ENCODE assay signal across 12 mouse cellular contexts in the genomic region with DNA sequence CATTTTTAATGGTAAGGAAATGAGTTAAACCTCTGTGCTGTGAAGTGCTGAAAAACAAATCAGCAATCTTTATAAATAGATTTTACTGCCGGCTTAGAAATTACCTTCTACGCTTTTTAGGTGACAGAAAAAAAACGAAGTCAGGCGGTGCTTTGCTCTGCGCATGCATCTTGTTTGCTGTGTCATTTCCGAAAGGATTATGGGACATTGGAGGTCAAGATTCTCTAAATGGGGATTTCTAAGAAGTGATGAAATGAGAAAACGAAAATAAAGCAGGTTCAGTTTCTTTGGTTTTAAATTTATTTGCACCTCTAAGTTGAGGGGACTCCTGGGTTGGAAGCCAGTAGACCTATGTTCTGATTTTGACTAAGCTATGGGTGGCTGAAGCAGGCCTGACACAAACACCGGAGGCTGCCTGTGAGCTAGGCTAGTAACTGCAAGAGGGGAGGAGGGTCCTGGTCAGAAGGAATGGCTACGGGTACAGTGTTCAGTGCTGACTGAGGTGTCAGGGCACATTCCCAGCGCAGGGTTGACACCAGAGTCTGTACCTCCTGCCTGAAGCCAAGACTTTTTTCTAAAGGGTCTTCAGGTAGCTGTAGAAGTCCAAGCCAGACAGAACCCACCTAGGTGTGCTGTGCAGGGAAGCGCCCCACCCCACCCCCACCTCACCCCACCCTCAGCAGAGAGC. TPM values are rescaled to one million over a fixed set of nuclear protein-coding genes. Genes with fewer than 3 reads are reported as not detected.
A peak's percentile ranks its signal among the peaks of the same experiment; 100 is the strongest.
DNase-seq lines count a peak whose midpoint lies in the region; ATAC-seq lines count a peak whose summit lies in the region.
"Had no signal": no experiment of that assay in that cellular context is flagged by ENCODE, and none has a peak within 500 bp of the region (broad histone marks: within the 10 kb centered on the region; RNA-seq: fewer than 3 reads in every experiment).

No protein-coding gene starts in this region.

- H3K4me3 ChIP-seq in forebrain, embryonic 15.5 days: no peak overlapping the region
- H3K4me3 ChIP-seq in forebrain, embryonic 14.5 days (ENCODE audit: low read depth, low read length): no peak overlapping the region
- no peak overlapping the region for H3K4me3 ChIP-seq in midbrain, embryonic 15.5 days
- no peak overlapping the region for H3K4me3 ChIP-seq in midbrain, embryonic 10.5 days
- H3K4me3 ChIP-seq in limb, embryonic 10.5 days: no peak overlapping the region
- H3K4me3 ChIP-seq: heart, embryonic 10.5 days; hindbrain, embryonic 15.5 days had no signal

- H3K27me3 ChIP-seq in forebrain, embryonic 15.5 days: no peaks in the 10 kb centered on the region
- H3K27me3 ChIP-seq in forebrain, embryonic 14.5 days (replicated peaks; ENCODE audit: control insufficient read depth, insufficient read depth, low read length): no peaks in the 10 kb centered on the region
- H3K27me3 ChIP-seq in midbrain, embryonic 15.5 days (replicated peaks): no peaks in the 10 kb centered on the region
- H3K27me3 ChIP-seq in midbrain, embryonic 10.5 days (ENCODE audit: low read depth, poor library complexity, severe bottlenecking): no peaks in the 10 kb centered on the region
- no peaks in the 10 kb centered on the region for H3K27me3 ChIP-seq in limb, embryonic 10.5 days (ENCODE audit: low read depth, poor library complexity, severe bottlenecking)
- H3K27me3 ChIP-seq: hindbrain, embryonic 15.5 days had no signal

- no peak for DNase-seq in forebrain, embryonic 14.5 days (ENCODE audit: low spot score)
- no peak for DNase-seq in midbrain, embryonic 10.5 days (ENCODE audit: low spot score)
- no peak for DNase-seq in limb, embryonic 10.5 days (ENCODE audit: low spot score)
- DNase-seq in thymus, postnatal 25 days: no peak
- DNase-seq in gastrocnemius, postnatal 14 days: no peak
- DNase-seq: cerebellum, adult 11-12 months; gastrocnemius, postnatal 25 days had no signal

- H3K9ac ChIP-seq in forebrain, embryonic 15.5 days (replicated peaks): no peak overlapping the region
- H3K9ac ChIP-seq in forebrain, embryonic 14.5 days (ENCODE audit: low read length): no peak overlapping the region
- H3K9ac ChIP-seq in midbrain, embryonic 15.5 days: no peak overlapping the region
- H3K9ac ChIP-seq: hindbrain, embryonic 15.5 days had no signal

- H3K36me3 ChIP-seq in forebrain, embryonic 15.5 days: no peaks in the 10 kb centered on the region
- no peaks in the 10 kb centered on the region for H3K36me3 ChIP-seq in forebrain, embryonic 14.5 days (ENCODE audit: control insufficient read depth, insufficient read depth, low read length)
- H3K36me3 ChIP-seq in midbrain, embryonic 15.5 days (replicated peaks): no peaks in the 10 kb centered on the region
- H3K36me3 ChIP-seq in midbrain, embryonic 10.5 days: no peaks in the 10 kb centered on the region
- H3K36me3 ChIP-seq in limb, embryonic 10.5 days: no peaks in the 10 kb centered on the region
- H3K36me3 ChIP-seq: heart, embryonic 10.5 days; hindbrain, embryonic 15.5 days had no signal

- intact Hi-C loops in gastrocnemius, postnatal 14 days (cut with DNase I; ENCODE audit: low total_unique reads): no loop called here

- no peaks in the 10 kb centered on the region for H3K9me3 ChIP-seq in forebrain, embryonic 15.5 days
- no peaks in the 10 kb centered on the region for H3K9me3 ChIP-seq in forebrain, embryonic 14.5 days (replicated peaks; ENCODE audit: control insufficient read depth, low read length)
- no peaks in the 10 kb centered on the region for H3K9me3 ChIP-seq in midbrain, embryonic 15.5 days
- no peaks in the 10 kb centered on the region for H3K9me3 ChIP-seq in midbrain, embryonic 10.5 days (replicated peaks)
- H3K9me3 ChIP-seq in limb, embryonic 10.5 days (replicated peaks): no peaks in the 10 kb centered on the region
- H3K9me3 ChIP-seq: heart, embryonic 10.5 days; hindbrain, embryonic 15.5 days had no signal

- no peak overlapping the region for H3K4me2 ChIP-seq in forebrain, embryonic 15.5 days (replicated peaks)
- no peak overlapping the region for H3K4me2 ChIP-seq in forebrain, embryonic 14.5 days (ENCODE audit: low read length)
- H3K4me2 ChIP-seq in midbrain, embryonic 15.5 days: no peak overlapping the region
- H3K4me2 ChIP-seq: hindbrain, embryonic 15.5 days had no signal

- no peak overlapping the region for H3K27ac ChIP-seq in forebrain, embryonic 15.5 days (replicated peaks)
- no peak overlapping the region for H3K27ac ChIP-seq in forebrain, embryonic 14.5 days (ENCODE audit: low read depth, low read length)
- no peak overlapping the region for H3K27ac ChIP-seq in midbrain, embryonic 15.5 days
- H3K27ac ChIP-seq in midbrain, embryonic 10.5 days (replicated peaks): no peak overlapping the region
- H3K27ac ChIP-seq in limb, embryonic 10.5 days: peak overlapping the region; percentile 81
- H3K27ac ChIP-seq: heart, embryonic 10.5 days; hindbrain, embryonic 15.5 days had no signal

- no peaks in the 10 kb centered on the region for H3K4me1 ChIP-seq in forebrain, embryonic 15.5 days
- H3K4me1 ChIP-seq in forebrain, embryonic 14.5 days (ENCODE audit: control insufficient read depth, insufficient read depth, low read length): no peaks in the 10 kb centered on the region
- H3K4me1 ChIP-seq in midbrain, embryonic 15.5 days: no peaks in the 10 kb centered on the region
- no peaks in the 10 kb centered on the region for H3K4me1 ChIP-seq in midbrain, embryonic 10.5 days
- H3K4me1 ChIP-seq in limb, embryonic 10.5 days: peaks cover 14% of the 10 kb centered on the region
- H3K4me1 ChIP-seq: heart, embryonic 10.5 days; hindbrain, embryonic 15.5 days had no signal

- 82% methylated on average over 11 of the region's 11 CpGs for WGBS in forebrain, embryonic 15.5 days
- 81% methylated on average over 11 of the region's 11 CpGs for WGBS in forebrain, embryonic 14.5 days
- WGBS in midbrain, embryonic 15.5 days: 83% methylated on average over 11 of the region's 11 CpGs
- 79% methylated on average over 11 of the region's 11 CpGs for WGBS in midbrain, embryonic 10.5 days
- WGBS in limb, embryonic 10.5 days: 66% methylated on average over 11 of the region's 11 CpGs

- ATAC-seq in forebrain, embryonic 15.5 days (replicated peaks): peak; percentile 16; the same call in 1 of the 2 replicates
- no peak for ATAC-seq in forebrain, embryonic 14.5 days
- peak; percentile 62; the same call in 1 of the 2 replicates for ATAC-seq in midbrain, embryonic 15.5 days (replicated peaks)
- ATAC-seq: intestine, embryonic 16.5 days had no signal

RNA-seq across cellular contexts. Expression of gene Frg1, which starts 27.5 kb away (rescaled TPM):
- polyA plus RNA-seq in forebrain, embryonic 15.5 days (2015; fragmentation: Nextera tagmentation; extraction: Ambion mirVana): 96.2 and 99.6 TPM in 2 replicates
- 86.1 and 87.6 TPM in 2 replicates for polyA plus RNA-seq in forebrain, embryonic 14.5 days (2014; fragmentation: Nextera tagmentation; extraction: Ambion mirVana)
- polyA plus RNA-seq in midbrain, embryonic 15.5 days (2015; fragmentation: Nextera tagmentation; extraction: Ambion mirVana): 70.9 and 73.1 TPM in 2 replicates
- 96.9 and 99.1 TPM in 2 replicates for polyA plus RNA-seq in midbrain, embryonic 10.5 days (2016; fragmentation: Nextera tagmentation; extraction: Ambion mirVana)
- polyA plus RNA-seq in limb, embryonic 10.5 days (2016; fragmentation: Nextera tagmentation; extraction: Ambion mirVana): 104 and 120 TPM in 2 replicates
- total RNA-seq in gastrocnemius, postnatal 14 days (2021): 10 to 100 TPM; 23.8 to 24.9 TPM
